ENCODE assay signal across 26 mouse cellular contexts in genomic region chr11:78462669-78463068, GRCm38 (mm10). TPM values are rescaled to one million over a fixed set of nuclear protein-coding genes. Genes with fewer than 3 reads are reported as not detected.
A peak's percentile ranks its signal among the peaks of the same experiment; 100 is the strongest.
DNase-seq lines count a peak whose midpoint lies in the region; ATAC-seq and TF ChIP-seq lines count a peak whose summit lies in the region.
"Had no signal": no experiment of that assay in that cellular context is flagged by ENCODE, and none has a peak within 500 bp of the region (broad histone marks: within the 10 kb centered on the region; RNA-seq: fewer than 3 reads in every experiment).

No protein-coding gene starts in this region.

- H3K27ac ChIP-seq in intestine, embryonic 15.5 days = no peak overlapping the region
- peak overlapping the region; percentile 63 for H3K27ac ChIP-seq in intestine, postnatal 0 days (ENCODE audit: low read depth, low read length)
- H3K27ac ChIP-seq: embryonic facial prominence, embryonic 13.5 days; embryonic facial prominence, embryonic 15.5 days; forebrain, embryonic 10.5 days; forebrain, embryonic 12.5 days had no signal

- no peak for DNase-seq in right cerebral cortex, postnatal 25 days
- no peak for DNase-seq in testis, postnatal 14 days (ENCODE audit: low spot score)
- DNase-seq: adrenal gland, adult 8-10 months; adrenal gland, postnatal 14 days; adrenal gland, postnatal 36 days; cerebellum, adult 11-12 months; cerebellum, adult 2 months; cerebellum, adult 9-10 months; cerebellum, postnatal 10 days; cerebellum, postnatal 25 days; embryo, embryonic 11 days had no signal

- H3K4me3 ChIP-seq in intestine, embryonic 15.5 days (replicated peaks) = no peak overlapping the region
- H3K4me3 ChIP-seq in intestine, postnatal 0 days (ENCODE audit: low read depth, low read length) = no peak overlapping the region
- H3K4me3 ChIP-seq: embryonic facial prominence, embryonic 13.5 days; embryonic facial prominence, embryonic 15.5 days; erythroblast, embryonic 14.5 days; forebrain, embryonic 10.5 days; forebrain, embryonic 12.5 days had no signal

- peak; percentile 54; the same call in 1 of the 2 replicates for ATAC-seq in intestine, embryonic 15.5 days
- ATAC-seq in intestine, postnatal 0 days = peak; percentile 64
- ATAC-seq in frontal cortex, adult (ENCODE audit: low TSS enrichment) = no peak
- ATAC-seq: activated CD4-positive, CD25-positive, alpha-beta regulatory T cell, adult 4 months; forebrain, embryonic 14.5 days; forebrain, embryonic 16.5 days; Patski had no signal

- H3K4me1 ChIP-seq in intestine, embryonic 15.5 days (replicated peaks) = peaks cover 15% of the 10 kb centered on the region
- peaks cover 7% of the 10 kb centered on the region for H3K4me1 ChIP-seq in intestine, postnatal 0 days (replicated peaks; ENCODE audit: control insufficient read depth, insufficient read depth, low read length)

- H3K9ac ChIP-seq in intestine, embryonic 15.5 days = no peak overlapping the region
- no peak overlapping the region for H3K9ac ChIP-seq in intestine, postnatal 0 days (ENCODE audit: low read depth, low read length)
- H3K9ac ChIP-seq: embryonic facial prominence, embryonic 13.5 days; embryonic facial prominence, embryonic 15.5 days; forebrain, embryonic 12.5 days had no signal

- WGBS in intestine, embryonic 15.5 days = 61% methylated on average over 5 of the region's 5 CpGs
- WGBS in intestine, postnatal 0 days = 46% methylated on average over 5 of the region's 5 CpGs

- H3K27me3 ChIP-seq in intestine, embryonic 15.5 days (replicated peaks) = no peaks in the 10 kb centered on the region
- H3K27me3 ChIP-seq in intestine, postnatal 0 days (replicated peaks; ENCODE audit: control insufficient read depth, insufficient read depth, low read length) = no peaks in the 10 kb centered on the region
- H3K27me3 ChIP-seq: embryonic facial prominence, embryonic 13.5 days; embryonic facial prominence, embryonic 15.5 days had no signal

- H3K9me3 ChIP-seq in intestine, embryonic 15.5 days = no peaks in the 10 kb centered on the region
- H3K9me3 ChIP-seq in intestine, postnatal 0 days (ENCODE audit: control insufficient read depth) = no peaks in the 10 kb centered on the region
- H3K9me3 ChIP-seq: embryonic facial prominence, embryonic 15.5 days had no signal

- no peaks in the 10 kb centered on the region for H3K36me3 ChIP-seq in intestine, embryonic 15.5 days
- H3K36me3 ChIP-seq in intestine, postnatal 0 days (ENCODE audit: control insufficient read depth, insufficient read depth) = no peaks in the 10 kb centered on the region
- H3K36me3 ChIP-seq: embryonic facial prominence, embryonic 13.5 days; embryonic facial prominence, embryonic 15.5 days; forebrain, embryonic 10.5 days; forebrain, embryonic 12.5 days had no signal

- TF ChIP-seq CTCF in intestine, postnatal 0 days (IDR thresholded peaks at IDR 0.05; ENCODE audit: low read depth) = peak; percentile 34

- 0 out of 2 replicates have a peak overlapping the region, but pooled peaks have one; percentile 20 for H3K4me2 ChIP-seq in intestine, embryonic 15.5 days (replicated peaks)
- peak overlapping the region; percentile 28; the same call in 1 of the 2 replicates for H3K4me2 ChIP-seq in intestine, postnatal 0 days (replicated peaks; ENCODE audit: low read depth)
- H3K4me2 ChIP-seq: embryonic facial prominence, embryonic 13.5 days; embryonic facial prominence, embryonic 15.5 days; forebrain, embryonic 12.5 days had no signal

RNA-seq across cellular contexts. Expression of gene Slc46a1, which starts 2.8 kb away (rescaled TPM):
- 12.2 and 13.3 TPM in 2 replicates for polyA plus RNA-seq in intestine, embryonic 15.5 days (2015; fragmentation: Nextera tagmentation; extraction: Ambion mirVana)
- polyA plus RNA-seq in intestine, postnatal 0 days (2015; fragmentation: Nextera tagmentation; extraction: Ambion mirVana) = 68.7 and 71.6 TPM in 2 replicates

RNA-seq across cellular contexts. Expression of gene Sarm1, which starts 34.9 kb away (rescaled TPM):
- 2.1 and 2.7 TPM in 2 replicates for polyA plus RNA-seq in intestine, embryonic 15.5 days (2015; fragmentation: Nextera tagmentation; extraction: Ambion mirVana)
- polyA plus RNA-seq in intestine, postnatal 0 days (2015; fragmentation: Nextera tagmentation; extraction: Ambion mirVana) = 0.94 and 1.0 TPM in 2 replicates
- polyA plus RNA-seq: erythroblast, embryonic 14.5 days had no signal

RNA-seq across cellular contexts. Expression of gene Vtn, which starts 36.2 kb away (rescaled TPM):
- polyA plus RNA-seq in intestine, embryonic 15.5 days (2015; fragmentation: Nextera tagmentation; extraction: Ambion mirVana) = 22.4 and 34.2 TPM in 2 replicates
- 0.85 and 1.2 TPM in 2 replicates for polyA plus RNA-seq in intestine, postnatal 0 days (2015; fragmentation: Nextera tagmentation; extraction: Ambion mirVana)
- polyA plus RNA-seq: activated CD4-positive, CD25-positive, alpha-beta regulatory T cell, adult 4 months; C2C12; Patski had no signal

RNA-seq across cellular contexts. Expression of gene Sebox, which starts 40.6 kb away (rescaled TPM):
- not detected in 2 replicates for polyA plus RNA-seq in intestine, embryonic 15.5 days (2015; fragmentation: Nextera tagmentation; extraction: Ambion mirVana)
- polyA plus RNA-seq in intestine, postnatal 0 days (2015; fragmentation: Nextera tagmentation; extraction: Ambion mirVana) = not detected in 2 replicates
- polyA plus RNA-seq: activated CD4-positive, CD25-positive, alpha-beta regulatory T cell, adult 4 months; embryonic facial prominence, embryonic 11.5 days; embryonic facial prominence, embryonic 13.5 days; embryonic facial prominence, embryonic 15.5 days; erythroblast, embryonic 14.5 days; forebrain, embryonic 10.5 days; forebrain, embryonic 12.5 days; Patski had no signal

RNA-seq across cellular contexts. Expression of gene Slc13a2, which starts 40.7 kb away (rescaled TPM):
- 1.3 and 2.5 TPM in 2 replicates for polyA plus RNA-seq in intestine, embryonic 15.5 days (2015; fragmentation: Nextera tagmentation; extraction: Ambion mirVana)
- polyA plus RNA-seq in intestine, postnatal 0 days (2015; fragmentation: Nextera tagmentation; extraction: Ambion mirVana) = 31.4 and 36.6 TPM in 2 replicates
- polyA plus RNA-seq: activated CD4-positive, CD25-positive, alpha-beta regulatory T cell, adult 4 months; C2C12; cerebellum, adult 2 months; cortical plate, adult 2 months; embryonic facial prominence, embryonic 11.5 days; embryonic facial prominence, embryonic 13.5 days; erythroblast, embryonic 14.5 days; forebrain, embryonic 10.5 days; forebrain, embryonic 12.5 days; forebrain, embryonic 14.5 days; forebrain, embryonic 16.5 days had no signal

Comparison
In these comparisons a context has a peak if more than half of its experiments do, and no peak if none do; other contexts are left out.
1. RNA of gene Vtn, which starts 36.2 kb away (polyA plus RNA-seq): 22.4 to 34.2 TPM in intestine, embryonic 15.5 days; 0.85 to 1.2 TPM in intestine, postnatal 0 days; every median in the first group is over 10 times any median in the second.